Mouse (Mus musculus): ENCODE measurements around the gene Nemp2.

GRCm38 (mm10) chr1:52639090-52639489 is 8.6 kb downstream of the Nemp2 start:
- TF ChIP-seq CTCF (IDR thresholded peaks at IDR 0.05; ENCODE audit: low read depth, low read length) (no peak), POLR2A (IDR thresholded peaks at IDR 0.05; ENCODE audit: insufficient read depth, low read length) (no peak), EP300 (IDR thresholded peaks at IDR 0.05; ENCODE audit: insufficient read depth, low read depth, low read length) (no peak)
